Mouse (Mus musculus): Measurements from ENCODE around the gene 2810408A11Rik.

DNA sequence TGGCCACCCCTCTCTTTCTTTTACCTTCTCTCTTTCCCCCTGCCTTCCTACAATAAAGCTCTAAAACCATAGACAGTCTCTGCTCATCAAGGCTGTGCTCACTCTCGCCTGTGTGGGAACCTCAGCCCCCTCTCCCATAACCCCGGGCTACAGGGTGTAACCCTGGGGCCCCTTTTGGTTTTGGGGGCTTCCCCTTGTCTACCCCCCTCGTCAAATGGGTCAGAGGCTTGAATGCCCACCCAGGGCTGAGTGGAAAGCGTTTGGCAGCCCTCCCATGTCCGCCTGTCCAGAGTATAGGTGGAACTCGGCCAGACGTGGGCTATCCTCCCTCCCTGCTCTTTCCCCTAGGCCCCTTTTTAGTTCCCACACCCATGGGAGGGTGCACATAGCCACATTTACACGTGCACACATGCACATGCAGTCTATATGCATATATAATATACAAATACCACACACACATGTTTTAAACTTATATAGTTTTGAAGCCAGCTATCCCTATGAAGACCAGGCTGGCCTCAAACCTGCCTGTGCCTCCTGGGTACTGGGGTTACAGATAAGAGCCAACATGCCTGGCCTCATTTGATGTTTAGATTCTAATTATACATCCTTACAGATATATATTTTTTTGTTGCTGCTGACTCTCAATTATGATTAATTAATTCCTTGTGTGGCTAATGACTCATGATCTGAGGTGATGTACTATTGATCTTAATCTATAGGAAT lies 36.5 kb downstream of the 2810408A11Rik start:
- TF ChIP-seq CTCF (IDR thresholded peaks at IDR 0.05; ENCODE audit: extremely low read depth, insufficient read depth, low read length) (no peak), POLR2A (IDR thresholded peaks at IDR 0.05; ENCODE audit: extremely low read depth, insufficient read depth, low read length) (no peak)
